Mouse (Mus musculus): ENCODE results near the gene Ppa1.

The Ppa1 gene

DNA sequence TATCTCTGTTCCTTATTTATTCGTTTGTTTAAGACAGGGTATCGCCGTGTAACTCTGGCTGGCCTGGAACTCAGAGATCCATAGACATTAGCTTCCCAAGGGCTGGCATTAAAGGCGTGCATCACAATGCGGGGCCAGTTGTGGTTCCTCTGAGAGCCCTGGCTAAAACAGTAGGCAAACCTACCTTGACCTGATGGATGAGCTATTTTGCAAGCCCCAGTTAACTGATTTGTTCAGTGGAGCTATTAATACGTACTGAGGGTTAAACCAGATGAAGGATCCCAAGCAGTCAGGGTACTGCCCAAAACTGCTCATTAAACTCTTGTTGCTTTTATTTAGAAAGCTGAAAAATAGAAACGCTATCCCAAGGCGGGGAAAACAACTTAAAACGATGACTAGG, 31.2 kb downstream of the Ppa1 start:
- in situ Hi-C loops (cut with MboI; ENCODE audit: low pct_unique_long_range_greater_than_20kb in 1 of 2, low sequenced_read_pairs in 2 of 2, unreplicated experiment in 1 of 2), result no loop called here

DNA sequence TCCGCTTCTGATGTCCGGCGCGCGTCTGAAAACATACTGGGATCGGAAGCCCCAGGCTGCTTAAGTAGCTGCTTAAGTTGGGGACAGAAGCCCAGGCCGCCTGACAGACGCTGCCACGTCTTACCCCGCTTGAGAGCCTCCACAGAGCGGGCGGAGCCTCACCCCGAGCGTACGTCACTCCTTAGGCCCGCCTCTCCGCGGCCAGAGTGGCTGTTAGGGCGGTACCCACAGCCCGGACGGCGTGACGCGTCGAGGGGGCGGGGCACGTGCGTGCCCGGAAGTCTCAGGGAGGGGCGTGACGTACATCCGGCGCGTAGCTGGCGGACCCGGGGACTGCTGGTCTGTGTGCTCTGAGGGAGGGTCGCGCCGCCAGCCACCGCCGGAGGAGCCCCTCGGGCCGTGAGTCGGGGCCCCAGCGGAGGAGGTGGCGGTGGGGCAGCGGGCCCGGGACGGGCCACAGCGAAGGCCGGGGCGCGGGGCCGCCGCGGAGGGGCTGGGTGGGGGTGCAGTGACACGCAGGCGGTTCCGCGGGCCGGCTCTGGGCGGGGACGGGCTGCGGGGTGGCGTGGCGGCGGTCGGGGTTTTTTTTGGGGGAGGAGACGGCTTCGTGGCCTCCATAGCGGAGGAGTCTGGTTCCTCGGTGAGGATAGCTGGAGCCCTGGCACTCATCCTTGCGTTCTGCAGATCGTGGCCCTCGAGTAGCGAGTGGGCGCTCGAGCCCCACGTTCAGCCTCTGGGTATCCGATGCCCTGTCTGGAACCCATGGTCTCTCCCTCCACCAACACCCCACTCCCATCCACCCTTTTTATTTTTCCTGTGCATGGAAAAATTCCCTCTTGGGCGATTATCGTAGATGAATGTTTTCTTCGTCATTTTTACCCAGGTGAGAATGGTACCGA, 31.9 kb downstream of the Ppa1 start, which contains the start of gene Sar1a:
Gene Sar1a (plus strand): TSS at position 285 of the 899 bp plus-strand sequence.
- in situ Hi-C loops (cut with MboI; ENCODE audit: low pct_unique_long_range_greater_than_20kb in 1 of 2, low sequenced_read_pairs in 2 of 2, unreplicated experiment in 1 of 2), result no loop called here

DNA sequence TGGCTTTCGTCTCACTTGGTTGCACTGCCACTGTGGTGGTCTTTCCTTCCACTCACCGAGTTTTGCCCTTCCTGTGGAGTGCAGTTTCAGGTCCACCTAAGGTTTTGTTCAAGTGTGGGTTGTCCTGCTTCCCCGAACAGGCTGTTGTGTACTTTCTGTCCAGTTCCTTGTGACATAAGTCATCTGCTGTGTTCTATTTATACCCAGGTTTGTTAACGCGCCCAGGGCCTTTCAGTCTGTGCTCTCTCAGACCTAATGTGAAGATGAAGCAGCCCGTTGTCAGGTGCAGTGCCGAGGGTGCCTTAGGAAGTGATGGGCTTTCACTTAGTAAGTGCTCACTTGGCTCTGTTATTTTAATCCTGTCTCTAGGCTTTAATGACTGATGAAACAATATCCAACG, 41.1 kb downstream of the Ppa1 start:
- in situ Hi-C loops (cut with MboI; ENCODE audit: low pct_unique_long_range_greater_than_20kb in 1 of 2, low sequenced_read_pairs in 2 of 2, unreplicated experiment in 1 of 2), result no loop called here

DNA sequence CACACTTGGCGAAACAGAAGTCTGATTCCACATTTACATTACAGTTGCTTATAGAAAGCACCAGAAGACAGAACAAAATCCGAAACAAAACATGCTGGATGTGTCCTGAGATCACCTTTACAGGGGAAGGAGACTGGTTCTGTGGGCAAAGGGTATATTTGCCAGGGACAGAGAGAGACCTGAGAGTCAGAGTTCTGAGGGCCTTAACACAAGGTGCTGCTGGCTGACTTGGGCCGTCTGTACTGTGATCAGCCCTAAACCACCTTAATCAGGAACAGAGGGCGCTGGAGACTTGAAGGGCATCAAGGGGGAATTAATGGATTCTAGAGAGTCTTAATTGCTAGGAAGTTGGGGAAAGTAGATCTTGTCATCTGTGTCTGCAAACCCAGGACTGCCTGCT, 45.2 kb downstream of the Ppa1 start:
- in situ Hi-C loops (cut with MboI; ENCODE audit: low pct_unique_long_range_greater_than_20kb in 1 of 2, low sequenced_read_pairs in 2 of 2, unreplicated experiment in 1 of 2), result no loop called here

DNA sequence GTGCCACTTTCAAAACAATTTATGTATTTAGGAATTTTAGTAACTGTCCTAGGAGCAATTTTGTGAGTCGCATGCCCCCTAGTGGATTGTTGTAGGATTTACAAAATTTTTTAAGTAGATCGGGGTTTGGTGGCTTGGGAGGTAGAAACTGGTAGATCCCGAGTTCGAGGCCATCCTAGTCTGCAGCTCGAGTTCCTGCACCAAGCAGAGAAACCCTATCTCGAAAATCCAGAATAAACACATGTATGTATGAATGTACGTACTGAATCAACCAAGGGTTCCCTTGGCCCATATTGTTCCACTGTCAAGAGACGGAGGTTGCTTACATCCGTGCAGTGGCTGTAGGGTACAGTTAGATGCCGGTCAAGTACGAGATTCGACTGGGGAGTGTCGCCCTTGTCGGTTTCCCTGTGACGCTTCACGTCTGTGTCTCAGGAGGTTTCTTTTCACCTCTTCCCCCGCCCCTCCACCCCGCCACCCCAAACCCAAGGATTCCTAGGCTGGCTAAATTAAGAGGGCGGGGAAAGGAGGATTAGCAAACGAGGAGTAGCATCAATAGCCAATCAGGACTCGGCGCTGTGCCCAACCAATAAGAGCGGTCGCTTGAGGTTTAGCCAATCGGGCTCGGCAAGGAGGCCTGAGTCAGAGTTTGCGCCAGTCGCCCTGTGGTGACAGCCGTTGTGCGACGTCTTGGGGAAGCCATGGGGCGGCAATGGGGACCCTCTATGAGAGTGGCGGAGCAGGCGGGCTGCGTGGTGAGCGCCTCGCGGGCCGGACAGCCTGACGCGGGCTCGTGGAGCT, 46.7 kb downstream of the Ppa1 start, which contains the start of gene Tysnd1:
Gene Tysnd1 (plus strand): TSS at position 645 of the 801 bp plus-strand sequence.
- in situ Hi-C loops (cut with MboI; ENCODE audit: low pct_unique_long_range_greater_than_20kb in 1 of 2, low sequenced_read_pairs in 2 of 2, unreplicated experiment in 1 of 2), result no loop called here

DNA sequence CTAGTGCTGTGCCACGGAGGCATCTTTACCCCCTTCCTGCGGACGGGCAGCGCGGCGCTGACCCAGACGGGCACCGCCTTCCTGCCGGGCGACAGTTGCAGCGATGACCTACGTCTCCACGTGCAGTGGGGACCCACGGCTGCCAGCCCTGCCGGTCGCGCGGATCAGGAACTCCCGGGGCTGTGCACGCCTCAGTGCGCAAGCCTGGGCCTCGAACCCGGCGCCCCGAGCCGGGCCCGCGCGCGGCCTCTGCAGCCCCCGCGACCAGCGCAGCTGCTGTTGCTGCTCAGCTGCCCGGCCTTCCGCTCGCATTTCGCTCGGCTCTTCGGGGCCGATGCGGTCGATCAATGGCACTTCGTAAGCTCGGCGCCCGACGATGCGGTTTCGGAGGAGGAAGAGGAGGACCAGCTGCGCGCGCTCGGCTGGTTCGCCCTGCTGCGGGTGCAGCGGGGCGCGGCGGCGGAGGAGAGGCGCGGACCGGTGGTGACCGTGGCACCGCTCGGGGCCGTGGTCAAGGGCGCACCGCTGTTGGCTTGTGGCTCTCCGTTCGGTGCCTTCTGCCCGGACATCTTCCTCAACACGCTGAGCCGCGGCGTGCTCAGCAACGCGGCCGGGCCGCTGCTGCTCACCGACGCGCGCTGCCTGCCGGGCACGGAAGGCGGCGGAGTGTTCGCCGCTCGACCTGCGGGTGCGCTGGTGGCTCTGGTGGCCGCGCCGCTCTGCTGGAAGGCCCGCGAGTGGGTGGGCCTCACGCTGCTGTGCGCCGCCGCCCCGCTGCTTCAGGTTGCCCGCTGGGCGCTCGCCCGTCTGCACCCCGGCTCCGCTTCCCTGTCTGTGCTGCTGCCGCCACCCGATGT, 47.6 kb downstream of the Ppa1 start:
- in situ Hi-C loops (cut with MboI; ENCODE audit: low pct_unique_long_range_greater_than_20kb in 1 of 2, low sequenced_read_pairs in 2 of 2, unreplicated experiment in 1 of 2), result no loop called here

DNA sequence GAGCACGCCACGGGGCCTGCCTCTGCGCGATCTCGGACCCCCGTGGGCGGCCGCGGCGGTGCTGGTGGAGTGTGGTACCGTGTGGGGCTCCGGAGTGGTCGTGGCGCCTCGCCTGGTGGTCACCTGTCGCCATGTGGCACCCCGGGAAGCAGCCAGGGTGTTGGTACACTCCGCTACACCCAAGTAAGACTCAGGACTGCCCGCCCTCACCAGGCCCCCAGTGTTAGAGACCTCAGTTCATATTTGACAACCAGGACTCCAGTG, 48.1 kb downstream of the Ppa1 start:
- in situ Hi-C loops (cut with MboI; ENCODE audit: low pct_unique_long_range_greater_than_20kb in 1 of 2, low sequenced_read_pairs in 2 of 2, unreplicated experiment in 1 of 2), result no loop called here

DNA sequence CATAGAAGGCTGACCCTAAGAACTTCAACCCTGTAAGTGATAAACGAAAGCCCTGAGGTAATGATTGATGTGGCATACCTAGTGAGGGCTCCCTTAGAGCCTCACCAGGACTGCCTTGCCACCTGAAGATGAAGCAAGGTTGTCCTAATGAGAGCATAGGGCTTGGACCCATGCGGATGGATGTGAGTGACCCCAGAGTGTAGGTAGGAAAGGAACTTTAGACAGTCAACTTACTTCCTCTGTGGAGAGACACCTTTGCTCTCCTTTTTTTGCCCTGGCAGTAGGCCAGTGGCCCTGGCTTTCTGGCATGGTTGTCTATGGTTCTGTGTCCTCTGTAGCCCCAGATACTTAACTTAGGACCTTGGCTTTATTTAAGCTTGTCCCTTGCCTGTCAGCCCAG, 48.7 kb downstream of the Ppa1 start:
- in situ Hi-C loops (cut with MboI; ENCODE audit: low pct_unique_long_range_greater_than_20kb in 1 of 2, low sequenced_read_pairs in 2 of 2, unreplicated experiment in 1 of 2), result no loop called here

DNA sequence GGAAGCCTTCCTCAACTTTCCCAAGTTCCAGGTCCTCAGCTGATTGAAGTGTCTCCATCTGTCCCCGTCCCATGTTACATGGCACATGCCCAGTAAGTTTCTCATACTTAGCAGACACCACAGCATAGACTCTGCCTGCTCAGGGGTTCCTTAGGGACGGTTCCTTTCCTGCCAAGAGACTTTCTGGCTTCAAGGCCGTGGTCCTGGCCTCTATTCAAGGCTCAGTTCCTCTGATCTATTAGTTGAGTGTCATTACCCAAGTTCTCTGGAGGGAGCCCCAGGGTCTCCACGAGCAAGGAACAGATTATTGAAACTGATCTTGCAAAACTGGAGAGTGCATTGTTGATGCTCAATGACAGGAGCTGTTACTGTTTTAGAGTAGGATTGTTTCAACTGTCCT, 56.3 kb downstream of the Ppa1 start:
- in situ Hi-C loops (cut with MboI; ENCODE audit: low pct_unique_long_range_greater_than_20kb in 1 of 2, low sequenced_read_pairs in 2 of 2, unreplicated experiment in 1 of 2), result no loop called here

DNA sequence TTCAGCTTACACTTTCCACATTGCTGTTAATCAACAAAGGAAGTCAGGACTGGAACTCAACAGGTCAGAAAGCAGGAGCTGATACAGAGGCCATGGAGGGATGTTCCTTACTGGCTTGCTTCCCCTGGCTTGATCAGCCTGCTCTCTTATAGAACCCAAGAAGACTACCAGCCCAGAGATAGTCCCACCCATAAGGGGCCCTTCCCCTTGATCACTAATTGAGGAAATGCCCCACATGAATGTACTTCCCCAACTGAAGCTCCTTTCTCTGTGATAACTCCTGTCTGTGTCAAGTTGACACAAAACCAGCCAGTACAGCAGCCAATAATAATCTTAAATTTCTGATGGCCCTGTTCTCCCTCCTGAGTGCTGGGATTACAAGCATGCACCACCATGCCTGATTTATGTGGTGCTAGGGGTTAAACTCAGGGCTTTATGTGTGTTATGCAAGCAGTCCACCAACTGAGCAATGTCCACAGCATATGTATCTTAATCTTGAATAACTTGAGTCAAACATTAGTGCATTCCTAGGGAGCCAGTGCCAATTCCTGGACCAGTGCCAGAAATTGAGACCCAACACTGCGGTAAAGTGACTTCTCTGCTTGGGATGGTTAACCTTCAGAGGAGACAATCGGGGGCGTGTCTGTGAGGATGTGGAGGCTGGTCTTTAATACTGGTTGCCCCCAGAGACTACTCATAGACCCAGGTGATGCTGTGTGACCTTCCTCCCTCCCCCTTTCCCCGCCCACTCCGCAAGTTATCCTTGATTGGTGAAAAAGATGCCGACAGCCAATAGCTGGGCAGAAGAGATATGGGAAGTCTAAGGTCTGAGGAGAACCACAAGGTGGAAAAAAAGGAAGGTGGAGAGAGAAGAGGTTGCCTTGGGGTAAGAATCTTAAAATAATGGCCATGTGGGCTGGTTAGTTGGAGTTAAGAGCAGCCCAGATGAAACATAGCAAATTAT, 58.3 kb downstream of the Ppa1 start:
- in situ Hi-C loops (cut with MboI; ENCODE audit: low pct_unique_long_range_greater_than_20kb in 1 of 2, low sequenced_read_pairs in 2 of 2, unreplicated experiment in 1 of 2), result no loop called here

DNA sequence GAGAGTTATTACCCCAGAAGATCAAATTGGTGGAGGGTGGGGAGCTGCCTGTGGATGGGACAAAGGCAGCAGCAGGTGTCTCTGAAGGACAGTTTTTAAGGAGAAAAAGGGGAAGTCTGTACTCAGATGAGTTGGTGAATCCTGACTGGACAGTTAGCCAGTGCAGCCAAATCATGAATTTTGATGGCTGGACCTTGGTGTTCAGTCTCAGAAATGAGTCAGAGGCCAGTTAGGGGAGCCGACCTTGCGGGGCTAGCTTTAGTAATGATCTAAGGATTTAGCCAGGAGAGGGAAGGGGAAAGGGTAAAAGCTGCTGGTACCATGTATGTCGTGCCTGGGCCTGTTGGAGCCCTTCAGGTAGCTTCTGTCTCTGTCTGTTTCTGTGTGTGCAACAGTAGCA, 65.2 kb downstream of the Ppa1 start:
- in situ Hi-C loops (cut with MboI; ENCODE audit: low pct_unique_long_range_greater_than_20kb in 1 of 2, low sequenced_read_pairs in 2 of 2, unreplicated experiment in 1 of 2), result no loop called here

DNA sequence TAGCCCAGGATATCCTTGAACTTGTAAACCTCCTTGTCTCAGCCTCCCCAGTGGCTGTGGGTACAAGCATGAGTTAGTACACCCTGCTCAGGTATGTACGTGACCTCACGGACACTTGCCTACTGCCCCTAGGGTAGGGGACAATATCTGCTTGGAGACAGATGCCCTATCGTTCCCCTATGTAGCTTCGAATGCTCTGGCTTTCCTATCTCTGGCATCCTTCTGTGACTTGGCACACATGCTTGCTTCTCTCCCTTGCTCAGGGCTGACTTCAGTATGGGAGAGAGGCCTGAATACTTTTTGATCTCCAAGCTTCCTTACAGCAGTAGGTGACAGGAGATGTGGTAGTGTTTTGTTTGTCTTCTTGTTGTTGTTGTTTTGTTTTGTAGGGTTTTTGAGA, 65.8 kb downstream of the Ppa1 start:
- in situ Hi-C loops (cut with MboI; ENCODE audit: low pct_unique_long_range_greater_than_20kb in 1 of 2, low sequenced_read_pairs in 2 of 2, unreplicated experiment in 1 of 2), result no loop called here

DNA sequence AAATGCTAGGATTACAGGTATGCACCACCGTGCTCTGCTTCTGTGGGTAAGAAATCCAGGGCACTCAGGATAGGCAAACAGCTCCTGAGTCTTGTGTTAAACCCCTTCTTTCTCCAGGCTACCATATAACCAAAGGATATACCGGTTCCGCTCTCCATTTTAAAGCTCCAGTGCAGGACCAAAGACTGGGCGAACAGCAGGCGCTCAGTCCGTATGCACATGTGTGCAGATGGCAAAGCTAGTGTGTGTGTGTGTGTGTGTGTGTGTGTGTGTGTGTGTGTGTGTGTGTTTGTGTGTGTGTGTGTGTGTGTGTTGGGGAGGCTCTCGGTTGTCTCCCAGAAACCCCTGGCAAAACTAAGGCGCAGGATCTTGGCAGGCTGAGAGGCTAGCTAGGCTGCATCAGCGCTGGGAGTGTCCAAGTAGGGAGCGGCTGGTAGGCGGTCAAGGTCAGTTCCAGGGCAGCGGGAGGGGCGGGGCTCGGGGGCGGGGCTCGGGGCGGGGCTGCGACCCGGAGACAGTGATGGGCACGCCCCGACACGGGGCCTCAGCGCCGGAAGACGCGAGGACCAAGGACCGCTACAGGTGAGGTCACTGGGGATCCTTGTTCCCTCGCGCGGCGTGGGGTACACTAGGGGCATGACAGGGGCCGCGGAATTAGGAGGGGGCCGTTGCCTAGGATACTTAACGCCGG, 66.6 kb downstream of the Ppa1 start, which contains the start of gene Aifm2:
Gene Aifm2 (plus strand): TSS at position 493 of the 691 bp plus-strand sequence.
- in situ Hi-C loops (cut with MboI; ENCODE audit: low pct_unique_long_range_greater_than_20kb in 1 of 2, low sequenced_read_pairs in 2 of 2, unreplicated experiment in 1 of 2), result no loop called here

DNA sequence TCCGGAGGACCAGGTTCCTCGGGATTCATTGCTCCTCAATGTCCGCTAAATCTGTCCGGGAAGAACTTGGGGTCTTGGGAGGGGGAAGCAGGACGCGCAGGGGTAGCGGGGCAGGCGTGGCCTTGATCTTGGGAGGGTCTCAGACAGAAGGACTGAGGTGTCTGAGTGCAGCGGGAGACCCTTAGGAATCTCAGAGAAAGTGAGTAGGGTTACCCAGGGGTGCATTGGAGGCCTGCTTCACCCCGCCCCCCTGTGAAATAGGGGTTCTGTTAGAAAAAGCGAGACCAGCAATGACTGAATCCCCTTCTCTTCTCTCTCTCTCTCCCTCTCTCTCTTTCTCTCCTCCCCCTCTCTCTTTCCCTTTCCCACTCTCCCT, 67.1 kb downstream of the Ppa1 start:
- in situ Hi-C loops (cut with MboI; ENCODE audit: low pct_unique_long_range_greater_than_20kb in 1 of 2, low sequenced_read_pairs in 2 of 2, unreplicated experiment in 1 of 2), result no loop called here

DNA sequence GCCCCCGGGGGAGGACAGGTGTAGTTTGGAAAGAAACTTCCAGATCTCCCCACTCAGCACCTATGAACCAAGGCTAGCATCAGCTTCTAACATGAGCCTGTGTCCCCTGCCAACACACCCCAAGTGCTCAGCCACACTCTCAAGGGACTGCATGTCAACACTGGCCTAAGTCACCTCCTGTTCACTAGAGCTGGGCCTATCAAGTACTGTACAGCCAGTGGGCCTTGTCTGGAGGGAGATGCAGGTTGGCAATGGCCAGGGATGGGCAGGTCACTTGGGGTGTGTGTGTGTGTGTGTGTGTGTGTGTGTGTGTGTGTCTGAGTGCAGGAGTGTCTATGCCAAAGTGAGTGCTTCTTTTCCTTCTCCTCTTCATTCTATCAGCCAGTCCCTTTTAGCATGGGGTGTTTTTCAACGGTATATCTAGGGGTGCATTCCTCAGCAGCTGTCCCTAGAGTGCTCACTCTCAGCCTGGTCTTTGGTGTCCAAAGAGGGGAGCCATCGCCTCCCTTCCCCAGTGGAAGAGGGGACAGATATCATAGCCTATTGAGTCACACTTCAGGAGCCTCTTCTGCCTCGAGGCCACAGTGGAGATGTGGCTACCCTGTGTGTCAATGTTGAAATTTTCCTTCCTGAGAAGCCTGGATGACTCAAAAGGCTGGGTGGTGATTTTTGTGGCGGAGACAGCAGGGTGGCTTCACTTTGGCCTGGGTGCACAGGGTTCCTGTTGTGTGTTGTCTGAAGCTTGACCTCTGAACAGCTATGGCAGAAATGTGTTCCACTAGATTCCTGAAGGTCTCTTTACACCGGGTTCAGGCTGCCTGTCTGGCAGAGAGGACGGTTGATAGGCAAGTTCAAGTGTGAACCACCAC, 67.9 kb downstream of the Ppa1 start:
- in situ Hi-C loops (cut with MboI; ENCODE audit: low pct_unique_long_range_greater_than_20kb in 1 of 2, low sequenced_read_pairs in 2 of 2, unreplicated experiment in 1 of 2), result no loop called here

DNA sequence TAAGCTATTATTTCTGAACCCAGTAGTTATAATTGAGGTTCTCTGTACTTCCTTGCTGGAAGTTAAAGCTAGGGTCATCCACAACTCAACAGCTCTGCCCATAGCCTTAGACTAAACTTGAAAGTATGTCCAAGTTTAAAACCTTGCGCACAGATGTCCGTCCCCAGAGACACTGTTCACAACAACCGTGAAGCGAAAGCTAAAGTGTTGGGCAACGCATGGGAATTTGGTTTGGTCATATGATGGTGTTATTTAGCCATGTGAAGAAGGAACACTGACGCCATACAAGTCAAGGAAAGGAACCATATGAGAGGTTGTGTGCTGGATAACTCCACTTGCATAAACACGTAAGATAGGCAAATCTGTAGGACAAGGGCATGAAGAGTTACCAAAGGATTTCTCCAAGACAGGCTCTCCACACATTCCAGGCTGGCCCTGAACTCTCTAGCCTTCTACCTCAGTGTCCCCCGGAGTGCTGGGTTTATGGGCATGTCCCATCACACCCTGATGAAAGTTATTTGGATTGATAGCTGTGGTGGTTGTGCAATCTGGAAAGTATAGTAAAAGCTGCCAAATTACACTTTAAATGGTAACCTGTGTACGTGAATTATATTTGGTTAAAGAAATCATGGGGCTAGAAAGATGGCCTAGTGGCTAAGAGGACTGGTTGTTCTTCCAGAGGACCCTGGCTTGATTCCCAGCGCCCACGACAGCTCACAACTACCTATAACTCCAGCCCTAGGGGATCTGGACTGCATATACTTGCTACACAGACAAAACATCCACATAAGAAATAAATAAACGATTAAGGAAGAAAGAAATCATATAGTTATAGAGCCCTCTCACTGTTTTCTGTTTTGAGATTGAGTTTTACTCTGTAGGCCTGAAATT, 69.3 kb downstream of the Ppa1 start:
- in situ Hi-C loops (cut with MboI; ENCODE audit: low pct_unique_long_range_greater_than_20kb in 1 of 2, low sequenced_read_pairs in 2 of 2, unreplicated experiment in 1 of 2), result no loop called here

Data from mouse embryonic stem cell (cell line).